Mouse (Mus musculus) CD4-positive, CD25-positive, alpha-beta regulatory T cell, adult 2 months (primary cell): ENCODE results near the gene Lnx2.
A peak's percentile ranks its signal among the peaks of the same experiment; 100 is the strongest.

Experiments used
- DNase-seq: peaks from one replicate; pipeline ENCODE4 v3.0.0-alpha.2; 2012; ENCODE audit warnings: low read depth, low spot score

The Lnx2 gene

DNA sequence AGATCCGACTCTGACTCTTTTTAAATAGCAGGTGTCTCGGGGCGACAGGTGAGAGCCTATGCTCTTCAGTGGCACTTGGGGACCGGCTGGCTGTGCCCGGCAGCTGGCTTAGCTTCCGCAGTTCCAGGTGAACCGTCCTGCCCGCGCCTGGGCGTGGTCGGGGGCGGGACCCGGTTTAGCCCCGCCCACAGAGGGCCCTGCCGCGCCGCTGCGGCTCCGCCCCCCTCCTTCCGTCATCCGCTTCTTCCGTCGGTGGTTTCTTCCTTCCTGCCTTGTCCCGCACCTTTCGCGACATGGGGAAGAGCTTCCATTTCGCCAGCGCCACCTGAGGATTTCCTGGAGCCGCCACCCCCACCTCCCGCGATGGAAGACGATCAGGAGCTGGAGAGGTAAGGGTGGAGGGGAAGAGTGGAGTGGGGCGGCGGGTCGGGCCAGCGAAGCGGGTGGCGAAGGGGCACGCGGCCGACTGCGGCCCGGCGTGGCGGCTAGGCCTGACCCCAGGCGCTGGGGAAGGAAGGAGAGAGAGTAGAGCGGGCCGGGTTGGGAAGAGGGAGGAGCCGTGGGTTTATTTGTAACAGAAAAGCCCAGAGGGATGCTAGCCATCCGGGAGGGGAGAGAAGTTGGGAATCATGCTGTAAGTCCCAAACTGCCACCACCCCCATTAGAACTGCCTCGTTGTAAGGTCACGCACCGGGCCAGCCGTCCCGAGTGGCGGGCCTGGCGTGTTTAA, 1.1 kb upstream of the Lnx2 start:
- peak; percentile 97 for DNase-seq

DNA sequence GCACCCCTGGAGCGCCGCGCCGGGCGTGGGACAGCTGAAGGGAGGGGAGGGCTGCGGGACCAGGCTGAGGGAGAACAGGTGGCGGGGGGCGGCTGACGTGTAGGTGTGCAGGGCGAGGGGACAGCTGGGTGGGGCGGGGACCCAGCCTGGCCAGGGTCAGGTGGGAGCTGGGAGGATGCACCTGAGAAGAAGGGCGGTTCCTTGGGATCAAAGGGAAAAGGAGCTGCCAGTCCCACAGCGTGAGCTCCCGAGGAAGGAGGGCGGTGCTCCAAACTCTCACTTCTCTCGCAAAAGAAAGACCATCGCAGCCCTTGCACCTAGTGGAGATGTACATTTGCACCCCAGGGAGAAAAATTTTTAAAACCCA, 396 bp upstream of the Lnx2 start, which contains the start of gene Polr1d:
Polr1d (plus strand) TSS at position 252 of the 367 bp plus-strand sequence.
- DNase-seq = no peak

DNA sequence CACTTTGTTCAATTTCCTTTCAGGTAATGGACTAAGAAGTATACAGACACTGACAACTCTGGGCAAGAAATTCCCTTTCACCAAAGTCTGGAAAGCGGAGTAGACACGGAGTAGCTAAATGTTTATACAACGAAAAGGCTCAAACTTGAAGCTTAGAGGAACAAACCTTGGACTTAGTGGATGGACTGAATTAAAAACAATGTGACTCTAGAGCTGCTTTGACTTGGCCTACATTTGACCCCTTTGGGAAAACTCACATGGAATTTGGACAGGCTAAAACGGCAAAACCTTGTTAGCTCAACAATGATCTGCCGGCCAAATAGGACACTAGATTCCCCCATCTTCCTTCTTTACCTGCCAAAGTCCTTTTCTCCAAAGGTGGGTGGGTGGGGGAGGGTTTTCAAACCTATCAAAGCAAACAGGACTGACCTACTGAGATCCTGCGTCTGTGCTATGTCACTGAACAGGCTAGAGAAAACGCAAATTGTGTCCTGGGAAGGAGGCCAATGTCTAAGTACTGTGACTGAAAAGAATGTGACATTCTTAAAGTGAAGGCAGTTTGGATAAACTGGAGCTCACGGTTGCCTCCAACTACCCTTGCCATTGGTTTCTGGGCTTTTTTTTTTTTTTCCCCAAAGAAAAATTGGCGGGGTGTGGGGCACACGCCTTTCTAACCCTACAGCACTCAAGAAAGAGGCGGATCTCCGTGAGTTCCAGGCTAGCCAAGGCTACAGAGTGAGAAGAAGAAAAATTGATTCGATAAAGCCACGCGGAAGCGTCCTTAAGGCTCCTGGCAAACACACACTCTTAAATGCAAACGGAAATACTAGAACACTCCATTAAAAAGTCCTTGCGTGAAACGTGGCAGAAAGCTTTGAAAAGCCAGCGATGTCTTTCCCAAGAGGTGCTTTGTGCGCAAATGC, 1.0 kb downstream of the Lnx2 start:
- peak; percentile 31 for DNase-seq

DNA sequence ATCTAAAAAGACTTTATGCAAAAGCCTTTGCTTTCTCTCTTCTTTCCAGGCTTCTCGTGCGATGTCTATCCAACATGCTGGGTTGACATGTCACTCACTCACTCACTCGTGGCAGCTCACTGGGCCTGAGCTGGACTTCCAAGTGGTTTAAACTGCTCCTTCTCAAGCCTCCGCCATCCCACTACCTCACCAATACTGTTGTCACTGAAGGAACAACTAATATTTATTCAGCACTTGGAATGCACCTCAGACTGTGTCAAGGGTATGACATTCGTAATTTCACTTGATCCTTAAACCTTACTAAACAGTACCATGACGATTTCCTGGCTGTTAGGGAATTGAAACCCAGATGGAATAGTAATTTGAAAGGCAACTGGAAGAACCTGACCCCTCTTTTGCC, 2.6 kb downstream of the Lnx2 start:
- no peak for DNase-seq

DNA sequence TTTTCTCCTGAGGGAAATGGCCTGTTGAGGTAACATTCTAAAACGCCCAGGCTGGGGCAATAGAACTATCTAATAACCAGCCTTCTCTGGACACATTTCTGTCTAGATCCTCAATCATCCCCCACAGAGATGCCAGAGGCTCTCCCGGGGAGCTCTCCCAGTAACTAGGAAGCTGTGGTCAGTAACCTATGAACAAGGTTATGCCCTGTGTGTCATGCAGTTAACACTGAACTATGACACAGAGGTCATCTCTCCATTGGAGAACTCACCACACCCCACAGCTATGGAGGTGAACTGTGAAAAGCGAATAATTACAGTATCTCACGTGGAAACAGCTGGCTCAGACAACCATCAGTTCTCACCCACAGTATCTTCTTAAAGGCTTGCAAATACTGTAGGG, 4.5 kb downstream of the Lnx2 start:
- no peak for DNase-seq

DNA sequence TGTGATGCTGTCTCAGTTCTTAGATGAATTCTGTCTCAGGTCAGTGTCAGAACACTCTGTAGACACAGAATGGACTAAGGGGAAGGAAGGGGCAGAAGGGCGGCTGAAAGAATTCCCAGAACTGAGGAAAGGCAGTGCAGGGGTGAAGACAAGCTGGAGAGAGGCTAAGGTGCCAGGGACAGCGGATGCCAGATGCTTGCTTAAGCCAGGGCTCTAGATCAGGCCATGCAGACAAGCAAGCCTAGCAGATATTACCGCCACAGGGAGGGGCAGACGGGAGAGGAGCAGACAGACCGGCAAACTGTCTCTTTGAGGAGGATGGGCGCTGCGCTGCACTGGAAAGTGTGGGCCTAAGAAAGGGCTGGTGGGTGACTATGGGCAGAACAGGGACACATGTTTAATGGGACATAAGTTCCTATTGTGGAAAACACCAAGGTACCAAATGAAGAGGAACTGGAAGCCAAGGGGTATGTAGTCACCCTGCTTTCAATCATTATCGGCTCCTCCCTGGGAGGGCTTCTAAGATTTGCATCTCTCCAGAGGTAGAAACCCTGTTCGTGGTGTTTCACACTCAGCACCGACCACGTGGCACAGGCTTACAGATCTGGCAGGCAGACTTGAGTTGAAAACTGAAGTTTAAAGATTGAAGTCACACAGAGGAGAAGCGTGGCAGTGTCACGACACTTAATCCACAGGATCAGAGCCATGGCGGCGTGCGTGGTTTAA, 5.4 kb downstream of the Lnx2 start:
- DNase-seq = peak; percentile 50

DNA sequence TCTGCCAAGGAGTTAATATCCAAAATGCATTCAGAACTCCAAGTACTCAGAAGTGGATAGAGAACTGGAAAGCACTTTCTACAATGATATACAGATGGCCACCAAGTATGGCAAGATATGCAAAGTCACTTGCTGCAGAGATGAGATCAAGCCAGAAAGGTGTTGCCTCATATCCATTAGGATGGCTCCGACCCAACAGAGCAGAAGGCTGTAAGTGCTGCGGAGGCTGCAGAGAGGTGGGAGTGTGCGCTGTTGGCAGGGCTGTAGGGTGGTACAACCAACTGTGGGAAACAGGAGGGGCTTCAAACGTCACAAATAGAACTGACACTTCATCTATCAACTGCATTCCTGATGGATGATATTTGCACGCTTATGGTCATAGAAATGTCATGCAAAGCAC, 7.5 kb downstream of the Lnx2 start:
- DNase-seq = no peak

DNA sequence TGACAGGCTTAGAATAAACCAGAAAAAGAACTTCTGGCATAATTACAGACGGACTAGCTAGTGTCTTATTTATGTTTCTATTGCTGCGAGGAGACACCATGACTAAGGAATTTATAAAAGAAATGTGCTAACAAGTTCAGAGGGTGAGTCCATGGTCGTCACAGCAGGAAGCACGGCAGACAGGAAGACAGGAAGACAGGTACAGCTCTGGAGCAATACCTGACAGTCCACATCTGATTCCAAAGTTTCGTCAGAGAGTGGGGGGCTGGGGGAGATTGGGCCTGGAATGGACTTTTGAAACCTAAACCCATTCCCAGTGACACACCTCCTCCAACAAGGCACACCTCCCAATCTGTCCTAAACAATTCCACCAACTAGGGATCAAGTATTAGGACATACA, 9.4 kb downstream of the Lnx2 start:
- DNase-seq = peak; percentile 39

DNA sequence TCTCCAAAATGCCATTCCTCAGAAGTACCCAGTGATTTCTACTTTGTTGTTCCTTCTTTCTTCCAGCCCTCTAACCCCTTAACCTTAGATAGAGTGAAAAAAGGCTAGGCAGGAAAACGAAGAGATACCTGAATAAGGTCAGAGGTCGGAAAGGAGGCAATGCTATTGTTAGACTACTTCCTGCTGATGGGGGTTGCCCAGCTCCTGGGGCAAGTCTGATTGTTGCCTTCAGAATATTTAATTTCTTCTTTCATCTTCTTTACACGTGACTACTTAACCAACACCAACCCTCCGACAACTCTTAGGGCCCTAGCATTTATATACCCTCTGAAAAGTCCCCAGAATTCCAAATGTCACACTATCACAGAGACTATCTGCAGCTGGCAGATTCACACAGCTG, 10.3 kb downstream of the Lnx2 start:
- DNase-seq = peak; percentile 69

DNA sequence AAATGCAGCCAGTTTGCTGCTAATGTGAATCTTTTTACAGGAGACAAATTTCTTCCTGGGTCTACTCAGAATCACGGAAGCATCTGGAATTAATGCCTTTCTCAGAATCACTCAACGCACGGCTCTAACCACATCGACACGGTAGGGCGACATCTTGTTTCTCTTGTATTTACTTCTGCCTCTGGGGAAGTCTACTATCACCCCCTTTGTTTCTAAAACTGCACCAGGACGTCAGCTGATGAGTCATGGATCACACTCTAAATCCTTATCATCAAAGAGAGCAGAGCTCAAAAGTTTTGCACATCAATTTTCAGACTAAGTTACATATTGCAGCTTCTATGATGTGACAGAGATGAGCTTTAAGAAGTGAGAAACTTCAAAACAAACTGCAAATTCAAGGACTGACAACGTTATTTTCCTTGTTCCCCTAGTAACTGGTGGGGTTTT, 13.1 kb downstream of the Lnx2 start:
- DNase-seq = peak; percentile 85

DNA sequence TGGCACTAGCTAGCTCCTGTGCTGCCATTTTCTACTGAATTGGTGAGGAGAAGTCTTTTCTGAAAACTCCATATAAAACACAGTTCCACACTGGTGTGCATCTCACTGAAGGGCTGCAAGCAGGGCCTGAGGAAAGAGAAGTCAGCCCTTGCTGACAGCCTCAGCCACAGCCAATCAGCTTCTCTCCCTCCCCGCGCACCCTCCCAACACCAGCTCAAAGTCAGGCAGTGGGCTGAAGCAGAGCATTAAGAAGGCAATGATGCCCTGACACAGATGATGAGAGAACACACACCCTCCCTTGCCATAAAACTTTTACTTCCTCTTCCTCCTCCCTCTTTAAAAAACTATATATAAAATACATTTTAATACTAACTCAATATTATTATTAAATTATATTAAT, 16.4 kb downstream of the Lnx2 start:
- DNase-seq = peak; percentile 44

DNA sequence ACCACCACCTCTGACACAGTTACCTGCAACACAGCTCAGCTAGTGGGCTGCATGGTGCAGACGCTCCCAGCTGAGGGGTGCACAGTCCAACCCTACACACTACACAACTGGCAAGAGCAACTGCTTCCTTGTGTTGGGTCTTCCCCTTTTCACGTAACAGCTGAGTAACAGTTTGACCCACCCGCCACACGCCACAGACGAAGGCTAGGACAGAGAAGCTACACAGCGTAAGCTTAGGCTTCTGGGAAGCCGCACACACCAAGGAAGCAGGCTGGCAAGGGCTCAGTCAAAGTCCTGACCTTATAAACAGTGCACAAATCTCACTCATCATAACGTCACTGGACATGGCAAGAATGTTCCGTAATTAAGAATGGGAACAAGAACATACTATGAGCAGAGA, 17.1 kb downstream of the Lnx2 start:
- DNase-seq = no peak

DNA sequence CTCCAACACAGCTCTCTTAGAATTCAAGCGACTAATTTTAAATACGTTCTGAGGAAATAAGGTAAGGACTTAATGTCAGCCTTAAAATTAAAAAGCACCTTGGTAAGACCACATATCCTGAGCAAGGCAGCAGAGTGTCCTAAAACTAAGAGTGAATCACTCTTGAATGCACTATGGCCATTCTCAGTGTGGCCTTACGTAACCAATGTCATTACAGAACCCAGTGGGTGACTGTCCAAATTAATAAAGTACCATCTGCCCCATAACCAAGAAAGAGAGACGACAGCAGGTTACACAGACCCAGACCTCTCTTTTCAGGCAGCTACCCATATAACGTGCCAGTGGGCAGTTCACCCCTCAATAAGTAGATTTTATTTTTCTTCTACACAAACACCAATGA, 17.7 kb downstream of the Lnx2 start:
- DNase-seq = no peak

DNA sequence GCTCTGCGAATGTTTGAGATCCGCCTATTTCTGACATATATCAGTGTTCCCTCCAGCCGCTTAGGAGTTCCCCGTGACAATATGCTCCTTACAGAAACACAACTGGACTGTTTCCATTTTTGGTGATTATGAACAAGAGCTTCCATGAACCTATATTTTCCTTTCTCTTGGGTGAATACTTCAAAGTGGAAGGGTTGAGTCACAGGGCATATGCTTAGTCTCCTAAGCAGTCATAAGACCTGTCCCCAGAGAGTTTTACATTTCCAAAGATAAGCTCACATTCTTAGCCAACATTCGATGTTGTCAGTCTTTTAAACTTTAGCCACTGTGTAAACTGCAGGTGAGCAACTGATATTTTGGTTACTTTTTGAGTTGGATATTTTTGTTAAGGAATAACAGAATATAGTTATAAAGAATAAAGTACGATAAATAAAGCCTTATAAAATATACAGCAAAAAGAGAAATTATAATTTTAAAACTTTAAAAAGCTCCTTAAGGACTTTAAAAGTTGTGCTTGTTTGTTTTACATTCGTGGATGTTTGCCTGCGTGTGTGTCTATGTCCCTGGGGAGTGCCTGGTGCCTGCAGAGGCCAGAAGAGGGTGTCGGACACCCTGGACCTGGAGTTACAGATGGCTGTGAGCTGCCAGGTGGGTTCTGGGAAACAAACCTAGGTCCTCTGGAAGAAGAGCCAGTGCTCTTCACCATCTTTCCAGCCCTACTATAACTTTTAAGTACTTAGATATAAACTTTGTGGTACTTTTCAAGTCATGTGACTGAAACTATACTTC, 18.6 kb downstream of the Lnx2 start:
- DNase-seq = peak; percentile 35

DNA sequence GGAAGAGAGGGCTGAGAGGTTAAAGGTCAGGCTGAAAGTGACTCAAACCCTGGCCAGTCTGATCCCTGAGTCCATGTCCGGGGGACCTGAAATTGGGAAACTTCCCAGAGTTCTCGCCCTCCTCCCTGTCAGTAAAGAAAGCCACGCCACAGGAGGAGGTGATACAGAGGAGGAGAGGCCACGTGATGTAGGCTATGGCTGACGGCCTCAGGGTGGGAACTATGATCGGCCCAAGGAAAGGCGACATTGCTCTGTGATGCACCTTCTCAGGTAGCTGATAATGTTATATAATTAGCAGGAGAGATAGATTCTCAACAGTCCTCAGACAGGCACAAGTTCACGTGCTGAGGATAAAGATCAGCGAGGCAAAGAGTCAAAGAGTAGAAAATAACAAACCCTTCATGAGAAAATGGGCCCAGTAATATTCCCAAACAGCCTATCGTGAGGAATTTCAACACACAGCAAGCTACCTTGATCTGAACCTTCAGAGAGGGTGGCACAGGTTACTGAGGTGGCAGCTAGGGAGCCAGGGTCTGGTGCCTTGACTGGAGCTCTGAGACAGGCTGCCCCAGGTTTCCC, 19.6 kb downstream of the Lnx2 start:
- DNase-seq = no peak

DNA sequence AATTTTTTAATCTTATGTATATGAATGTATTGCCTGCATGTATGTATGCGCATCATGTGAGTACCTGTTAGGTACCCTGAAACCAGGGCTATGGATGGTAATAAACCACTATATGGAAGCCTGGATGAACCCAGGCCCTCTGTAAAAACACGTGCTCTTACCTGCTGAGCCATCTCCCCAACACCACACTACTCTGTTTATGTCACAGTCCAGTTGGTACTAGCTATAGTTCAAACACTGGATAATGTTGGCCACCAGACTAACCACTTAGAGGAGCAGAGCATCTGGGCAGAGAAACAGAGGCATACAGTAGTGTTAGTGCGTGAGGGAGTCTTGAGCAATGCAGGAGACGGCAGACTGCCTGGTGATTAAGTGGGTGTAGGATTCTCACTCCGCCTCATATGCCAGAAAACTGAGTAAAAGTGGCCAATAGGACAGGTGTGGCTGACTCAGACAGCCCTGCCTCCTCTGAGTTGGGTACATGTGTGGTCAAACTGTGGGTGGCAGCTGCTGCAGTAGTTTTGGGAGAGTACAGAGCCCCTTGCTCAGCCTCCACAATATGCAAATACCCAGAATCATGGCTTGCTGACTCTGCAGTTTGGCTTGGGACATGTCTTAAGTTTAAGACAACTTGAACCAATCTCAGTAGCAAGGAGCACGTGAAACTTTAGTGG, 20.7 kb downstream of the Lnx2 start:
- peak; percentile 64 for DNase-seq

DNA sequence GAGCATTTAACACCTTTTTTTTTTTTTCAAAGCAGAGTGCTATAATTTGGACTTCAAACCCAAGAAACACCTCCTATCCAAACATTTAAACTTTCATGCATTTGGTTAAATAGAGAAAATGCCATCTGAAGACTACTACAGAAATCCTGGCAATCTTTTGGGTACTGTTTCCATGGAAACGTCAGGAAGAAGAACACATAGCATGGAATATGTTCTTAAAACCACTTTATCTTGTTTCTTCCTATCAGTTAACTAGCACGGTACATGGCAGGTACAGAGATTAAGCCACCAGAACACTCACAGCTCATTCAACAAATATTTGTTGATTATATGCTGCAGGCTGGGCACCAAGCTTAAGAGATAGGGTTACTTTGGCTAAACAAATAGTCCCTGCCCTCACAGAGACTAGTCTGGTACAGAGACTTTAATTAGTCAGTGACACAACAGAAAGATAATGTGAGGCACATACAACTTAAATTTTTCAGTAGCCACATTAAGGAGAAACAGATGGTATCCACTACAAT, 21.6 kb downstream of the Lnx2 start:
- DNase-seq = no peak

DNA sequence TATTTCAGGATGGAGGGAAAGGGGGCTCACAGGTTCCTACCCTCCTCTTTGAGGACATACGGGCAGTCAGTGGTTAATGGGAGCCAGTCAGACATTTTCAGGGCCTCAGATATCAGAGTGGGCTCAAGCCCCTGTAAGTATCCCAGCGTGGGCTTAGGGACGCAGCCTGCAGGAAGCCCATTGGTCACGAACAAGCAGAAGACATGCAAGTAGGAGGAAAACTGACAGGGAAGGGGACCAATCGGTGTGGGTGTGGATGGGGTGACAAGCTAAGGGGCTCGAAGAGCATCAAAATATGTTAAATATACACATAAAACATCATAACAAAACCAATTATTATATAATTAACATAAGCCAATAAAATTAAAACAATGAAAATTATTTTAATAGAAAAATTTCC, 22.1 kb downstream of the Lnx2 start:
- no peak for DNase-seq

DNA sequence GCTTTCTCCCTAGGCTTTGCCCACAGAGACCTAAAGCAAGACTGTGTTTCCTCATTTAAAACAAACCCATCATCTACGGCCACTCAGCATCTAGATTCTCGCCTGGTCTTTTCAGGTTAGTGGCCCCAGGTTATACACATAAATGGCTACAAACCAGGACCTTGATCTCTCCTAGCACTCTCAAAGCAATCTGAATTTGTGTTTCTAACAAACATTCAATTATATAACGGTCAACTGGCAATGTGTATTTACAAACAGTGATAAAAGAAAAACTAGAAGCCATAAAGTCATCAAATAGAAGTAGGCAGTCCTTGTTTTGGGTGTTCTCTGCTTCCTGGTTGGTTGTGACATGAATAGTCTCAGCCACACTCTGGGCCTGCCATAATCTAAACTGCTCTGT, 22.9 kb downstream of the Lnx2 start:
- no peak for DNase-seq

DNA sequence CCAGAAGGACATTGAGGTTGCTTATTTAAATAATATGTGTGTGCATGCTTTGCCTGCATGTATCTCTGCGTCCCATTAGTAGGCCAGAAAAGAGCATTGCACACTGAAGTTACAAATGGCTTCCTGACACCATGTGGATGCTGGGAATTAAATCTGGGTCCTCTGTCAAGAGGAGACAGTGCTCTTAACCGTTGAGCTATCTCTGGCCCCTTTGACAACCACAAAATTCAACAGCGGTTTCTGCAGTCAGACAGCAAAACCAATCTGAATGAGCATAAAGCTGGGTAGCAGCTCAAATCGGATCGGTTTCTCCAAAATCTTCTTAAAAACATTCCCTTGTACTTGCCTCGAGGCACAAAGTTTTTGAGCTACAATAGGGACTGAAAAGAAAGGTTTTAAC, 23.3 kb downstream of the Lnx2 start:
- DNase-seq = no peak

DNA sequence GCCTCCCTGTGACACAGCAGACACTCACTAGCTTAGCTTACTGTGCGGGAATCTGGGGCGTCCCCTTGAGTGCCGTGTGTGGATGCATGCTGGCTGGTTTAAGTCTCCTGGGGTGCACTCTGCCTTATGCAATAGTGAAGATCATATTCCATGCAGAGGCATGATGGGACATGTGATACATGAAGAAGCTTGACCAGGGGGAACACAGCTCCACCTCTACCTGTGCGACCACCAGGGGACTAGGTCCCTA, 24.2 kb downstream of the Lnx2 start:
- no peak for DNase-seq
